Mouse (Mus musculus): ENCODE measurements around the gene Ccdc153. TPM values are rescaled to one million over a fixed set of nuclear protein-coding genes. Genes with fewer than 3 reads are reported as not detected.

The Ccdc153 gene
- polyA plus RNA-seq (2015; fragmentation: Nextera tagmentation; extraction: Ambion mirVana), result not detected in 2 replicates

DNA sequence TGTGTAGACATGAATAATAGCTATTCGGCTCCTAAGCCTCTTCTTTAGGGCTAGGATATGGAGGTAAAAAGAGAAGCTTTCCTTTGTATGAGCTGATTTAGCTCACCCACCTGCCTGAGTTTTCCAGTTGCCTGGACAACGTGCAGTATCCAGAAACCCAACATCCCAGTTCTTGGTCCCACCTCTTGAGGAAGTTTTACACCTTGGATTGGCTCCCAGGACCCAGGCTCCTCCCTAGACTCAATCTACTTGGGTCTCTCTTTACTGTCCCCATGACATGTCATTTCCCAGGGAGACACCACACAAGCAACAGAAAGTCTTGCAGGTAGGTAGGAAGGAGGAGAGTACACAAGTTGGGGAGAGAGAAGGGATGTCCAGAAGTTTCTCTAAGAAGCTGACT lies at the start of gene Ccdc153:
Ccdc153 (plus strand) TSS at position 278 of the 400 bp plus-strand sequence.
- H3K36me3 ChIP-seq (ENCODE audit: poor library complexity, severe bottlenecking), result no peaks in the 10 kb centered on the region
- 59% methylated on average over 2 of the region's 2 CpGs for WGBS

GRCm38 (mm10) chr9:44191166-44191565 lies 49.3 kb upstream of the Ccdc153 start:
- Histone ChIP-seq H3K4me2 (no peak overlapping the region), H3K36me3 (ENCODE audit: poor library complexity, severe bottlenecking) (peaks cover 6% of the 10 kb centered on the region; the same call in 1 of the 2 replicates), H3K9ac (no peak overlapping the region), H3K27ac (no peak overlapping the region), H3K4me1 (peaks cover 20% of the 10 kb centered on the region), H3K9me3 (replicated peaks) (no peaks in the 10 kb centered on the region), H3K4me3 (no peak overlapping the region), H3K27me3 (no peaks in the 10 kb centered on the region)
- 73% methylated on average over 3 of the region's 3 CpGs for WGBS
- no peak for ATAC-seq

More for the DNA sequence above, at the start of gene Ccdc153:
- no peaks in the 10 kb centered on the region for H3K9me3 ChIP-seq (replicated peaks)
- no peak within 1 kb of the TSS for H3K4me3 ChIP-seq
- no peak within 1 kb of the TSS for H3K9ac ChIP-seq
- no peaks in the 10 kb centered on the region for H3K27me3 ChIP-seq
- H3K4me1 ChIP-seq, result no peaks in the 10 kb centered on the region
- ATAC-seq, result no peak
- no peak within 1 kb of the TSS for H3K4me2 ChIP-seq
- no peak within 1 kb of the TSS for H3K27ac ChIP-seq

DNA sequence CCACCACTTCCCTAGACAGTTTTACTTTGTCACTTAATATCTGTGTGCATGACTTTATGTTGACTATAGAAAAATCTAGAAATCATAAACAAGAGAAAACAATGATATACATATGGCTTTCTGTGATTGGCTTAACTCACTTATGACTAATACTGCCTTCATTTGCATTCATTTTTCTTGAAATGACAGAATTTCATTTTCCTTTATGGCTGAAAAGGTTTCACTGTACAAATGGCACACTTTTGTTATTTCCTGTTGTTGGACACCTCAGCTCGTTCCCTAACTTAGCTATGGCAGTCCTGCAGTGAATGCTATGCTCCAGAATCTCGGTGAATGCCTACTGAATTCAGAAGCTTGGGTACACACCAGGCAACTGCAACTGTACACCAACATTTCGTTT lies 48.2 kb upstream of the Ccdc153 start:
- Histone ChIP-seq H3K4me1 (peaks cover 18% of the 10 kb centered on the region), H3K9me3 (replicated peaks) (no peaks in the 10 kb centered on the region), H3K4me3 (no peak overlapping the region), H3K36me3 (ENCODE audit: poor library complexity, severe bottlenecking) (peaks cover 17% of the 10 kb centered on the region), H3K27me3 (no peaks in the 10 kb centered on the region), H3K4me2 (no peak overlapping the region), H3K9ac (no peak overlapping the region), H3K27ac (no peak overlapping the region)
- 89% methylated on average over 3 of the region's 3 CpGs for WGBS
- no peak for ATAC-seq

- ATAC-seq, result no peak
- Histone ChIP-seq H3K4me2 (no peak overlapping the region), H3K27ac (no peak overlapping the region), H3K4me1 (peaks cover 14% of the 10 kb centered on the region), H3K4me3 (no peak overlapping the region), H3K9ac (no peak overlapping the region), H3K36me3 (ENCODE audit: poor library complexity, severe bottlenecking) (peaks cover 21% of the 10 kb centered on the region), H3K9me3 (replicated peaks) (no peaks in the 10 kb centered on the region), H3K27me3 (no peaks in the 10 kb centered on the region)
- WGBS, result 95% methylated on average over 5 of the region's 5 CpGs
Measured at GRCm38 (mm10) chr9:44192794-44193193, 47.7 kb upstream of the Ccdc153 start.

GRCm38 (mm10) chr9:44194000-44194399 lies 46.5 kb upstream of the Ccdc153 start:
- Histone ChIP-seq H3K4me1 (0 out of 2 replicates have a peak, but pooled peaks cover 2% of the 10 kb centered on the region), H3K27me3 (no peaks in the 10 kb centered on the region), H3K9ac (no peak overlapping the region), H3K27ac (no peak overlapping the region), H3K36me3 (ENCODE audit: poor library complexity, severe bottlenecking) (peaks cover 31% of the 10 kb centered on the region), H3K4me2 (no peak overlapping the region), H3K9me3 (replicated peaks) (no peaks in the 10 kb centered on the region), H3K4me3 (no peak overlapping the region)
- WGBS, result 86% methylated on average over 1 of the region's 1 CpGs
- ATAC-seq, result no peak

DNA sequence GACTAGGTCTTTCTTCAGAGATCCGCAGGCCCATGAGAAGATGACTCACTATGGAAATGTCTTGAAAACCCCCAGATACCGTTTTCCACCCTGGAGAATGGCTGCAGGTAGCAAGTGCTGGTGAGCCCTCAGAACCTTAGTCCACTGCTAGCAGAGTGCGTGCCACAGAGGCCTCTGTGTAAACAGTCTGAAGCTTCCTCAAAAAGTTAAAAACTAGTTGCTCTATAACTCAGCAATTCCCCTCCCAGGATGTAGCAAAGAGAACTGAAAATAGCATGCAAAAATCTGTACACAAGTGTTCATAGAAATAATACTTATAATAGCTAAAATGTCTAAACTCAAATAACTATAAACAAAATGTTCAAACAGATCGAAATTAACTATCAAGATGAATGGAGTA lies 44.1 kb upstream of the Ccdc153 start:
- Histone ChIP-seq H3K4me3 (no peak overlapping the region), H3K4me2 (no peak overlapping the region), H3K27me3 (no peaks in the 10 kb centered on the region), H3K9ac (no peak overlapping the region), H3K36me3 (ENCODE audit: poor library complexity, severe bottlenecking) (peaks cover 42% of the 10 kb centered on the region), H3K9me3 (replicated peaks) (no peaks in the 10 kb centered on the region), H3K27ac (no peak overlapping the region), H3K4me1 (no peaks in the 10 kb centered on the region)
- WGBS, result 94% methylated on average over 4 of the region's 4 CpGs
- no peak for ATAC-seq

GRCm38 (mm10) chr9:44199166-44199565 lies 41.3 kb upstream of the Ccdc153 start:
- Histone ChIP-seq H3K4me3 (no peak overlapping the region), H3K27ac (no peak overlapping the region), H3K27me3 (no peaks in the 10 kb centered on the region), H3K9ac (no peak overlapping the region), H3K36me3 (ENCODE audit: poor library complexity, severe bottlenecking) (peaks cover 42% of the 10 kb centered on the region), H3K4me2 (no peak overlapping the region), H3K4me1 (no peaks in the 10 kb centered on the region), H3K9me3 (replicated peaks) (no peaks in the 10 kb centered on the region)
- WGBS, result 83% methylated on average over 3 of the region's 3 CpGs
- no peak for ATAC-seq

DNA sequence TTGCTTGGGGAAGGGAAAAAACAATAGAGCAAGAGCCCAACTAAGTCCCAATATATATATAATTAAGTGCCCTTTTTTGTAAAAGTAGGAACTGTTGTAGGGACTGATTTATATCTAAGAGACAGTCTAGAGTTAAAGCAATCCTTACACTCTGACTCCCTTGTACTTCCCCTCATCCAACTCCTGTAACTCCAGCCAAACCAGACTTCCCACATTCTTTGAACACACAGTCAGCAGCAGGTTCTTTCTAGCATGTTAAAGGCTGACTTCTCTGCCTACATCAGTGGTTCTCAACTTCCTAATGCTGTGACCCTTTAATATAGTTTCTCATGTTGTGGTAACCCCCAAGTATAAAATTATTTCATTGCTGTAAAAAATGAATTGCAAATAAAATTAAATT lies 40.9 kb upstream of the Ccdc153 start:
- no peaks in the 10 kb centered on the region for H3K4me1 ChIP-seq
- no peaks in the 10 kb centered on the region for H3K9me3 ChIP-seq (replicated peaks)
- no peak overlapping the region for H3K9ac ChIP-seq
- ATAC-seq, result no peak
- H3K4me2 ChIP-seq, result no peak overlapping the region
- peaks cover 42% of the 10 kb centered on the region for H3K36me3 ChIP-seq (ENCODE audit: poor library complexity, severe bottlenecking)
- no peak overlapping the region for H3K4me3 ChIP-seq
- H3K27me3 ChIP-seq, result no peaks in the 10 kb centered on the region
- no peak overlapping the region for H3K27ac ChIP-seq

GRCm38 (mm10) chr9:44200458-44200857 lies 40.0 kb upstream of the Ccdc153 start:
- 83% methylated on average over 3 of the region's 3 CpGs for WGBS
- no peaks in the 10 kb centered on the region for H3K9me3 ChIP-seq (replicated peaks)
- H3K27ac ChIP-seq, result no peak overlapping the region
- no peak for ATAC-seq
- H3K9ac ChIP-seq, result no peak overlapping the region
- no peak overlapping the region for H3K4me2 ChIP-seq
- no peaks in the 10 kb centered on the region for H3K4me1 ChIP-seq
- H3K36me3 ChIP-seq (ENCODE audit: poor library complexity, severe bottlenecking), result peaks cover 37% of the 10 kb centered on the region
- no peak overlapping the region for H3K4me3 ChIP-seq
- no peaks in the 10 kb centered on the region for H3K27me3 ChIP-seq

DNA sequence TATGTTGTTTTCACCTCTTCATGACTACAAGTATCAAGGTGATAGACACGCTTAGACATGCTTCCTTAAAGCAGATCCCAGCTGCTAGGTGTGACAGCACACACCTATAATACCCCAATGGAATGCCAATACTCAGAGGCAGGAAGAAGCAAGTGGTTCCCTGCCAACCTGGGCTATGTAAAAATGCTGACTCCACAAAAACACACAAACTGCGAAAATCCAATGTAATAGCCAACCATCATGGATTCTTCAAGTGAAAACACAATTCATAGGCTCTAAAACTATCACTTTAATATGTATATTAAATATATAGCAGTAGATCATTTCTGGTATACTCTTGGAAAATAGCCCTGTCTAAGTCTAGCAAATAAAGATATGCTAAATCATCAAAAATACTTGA lies 32.6 kb upstream of the Ccdc153 start:
- Histone ChIP-seq H3K4me3 (no peak overlapping the region), H3K9me3 (replicated peaks) (0 out of 2 replicates have a peak, but pooled peaks cover 2% of the 10 kb centered on the region), H3K36me3 (ENCODE audit: poor library complexity, severe bottlenecking) (peaks cover 17% of the 10 kb centered on the region), H3K9ac (no peak overlapping the region), H3K4me2 (no peak overlapping the region), H3K27me3 (no peaks in the 10 kb centered on the region), H3K27ac (no peak overlapping the region), H3K4me1 (no peaks in the 10 kb centered on the region)
- no peak for ATAC-seq
- 98% methylated on average over 2 of the region's 2 CpGs for WGBS

DNA sequence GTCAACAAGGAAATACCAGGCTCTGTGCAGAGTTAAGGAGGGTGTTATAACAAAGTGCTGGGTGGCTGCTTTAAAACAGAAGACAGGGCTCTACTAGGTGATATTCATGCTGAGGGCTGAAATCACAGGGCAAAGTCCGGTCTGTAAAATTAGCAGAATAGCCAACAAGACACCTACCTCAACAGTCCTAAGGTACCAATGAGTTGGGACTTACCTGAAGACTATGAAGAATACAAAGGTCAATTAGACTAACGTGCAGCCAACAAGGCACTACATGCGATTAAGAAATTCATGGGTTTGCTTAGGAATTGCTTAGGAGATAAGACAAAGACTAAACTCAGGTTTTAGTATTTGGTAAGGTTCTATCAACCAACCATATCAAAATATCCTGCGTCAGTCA lies 31.1 kb upstream of the Ccdc153 start:
- Histone ChIP-seq H3K4me3 (no peak overlapping the region), H3K36me3 (ENCODE audit: poor library complexity, severe bottlenecking) (peaks cover 18% of the 10 kb centered on the region), H3K4me1 (no peaks in the 10 kb centered on the region), H3K9ac (no peak overlapping the region), H3K27me3 (no peaks in the 10 kb centered on the region), H3K9me3 (replicated peaks) (0 out of 2 replicates have a peak, but pooled peaks cover 6% of the 10 kb centered on the region), H3K4me2 (no peak overlapping the region), H3K27ac (no peak overlapping the region)
- no peak for ATAC-seq
- WGBS, result 94% methylated on average over 4 of the region's 4 CpGs

DNA sequence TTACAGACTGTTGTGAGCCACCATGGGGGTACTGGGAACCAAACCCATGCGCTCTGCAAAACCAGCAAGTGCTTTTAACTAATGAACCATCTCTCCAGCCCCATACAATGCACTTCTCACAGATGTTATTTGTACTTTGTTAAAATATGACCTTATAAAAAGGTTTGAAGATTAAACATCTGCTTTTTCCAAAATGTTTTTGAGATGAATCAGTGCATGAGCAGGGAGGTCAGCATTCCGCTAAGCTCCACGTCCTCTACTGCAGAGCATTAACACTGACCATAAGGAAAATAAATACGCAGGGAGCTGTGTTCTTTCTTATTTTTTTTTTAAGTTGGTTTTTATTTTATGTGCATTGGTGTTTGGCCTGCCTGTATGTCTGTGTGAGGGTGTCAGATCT lies 28.1 kb upstream of the Ccdc153 start:
- ATAC-seq, result no peak
- Histone ChIP-seq H3K27ac (no peak overlapping the region), H3K4me3 (no peak overlapping the region), H3K27me3 (no peaks in the 10 kb centered on the region), H3K9me3 (replicated peaks) (0 out of 2 replicates have a peak, but pooled peaks cover 6% of the 10 kb centered on the region), H3K4me2 (no peak overlapping the region), H3K4me1 (no peaks in the 10 kb centered on the region), H3K9ac (no peak overlapping the region), H3K36me3 (ENCODE audit: poor library complexity, severe bottlenecking) (peaks cover 18% of the 10 kb centered on the region)
- 94% methylated on average over 4 of the region's 4 CpGs for WGBS

DNA sequence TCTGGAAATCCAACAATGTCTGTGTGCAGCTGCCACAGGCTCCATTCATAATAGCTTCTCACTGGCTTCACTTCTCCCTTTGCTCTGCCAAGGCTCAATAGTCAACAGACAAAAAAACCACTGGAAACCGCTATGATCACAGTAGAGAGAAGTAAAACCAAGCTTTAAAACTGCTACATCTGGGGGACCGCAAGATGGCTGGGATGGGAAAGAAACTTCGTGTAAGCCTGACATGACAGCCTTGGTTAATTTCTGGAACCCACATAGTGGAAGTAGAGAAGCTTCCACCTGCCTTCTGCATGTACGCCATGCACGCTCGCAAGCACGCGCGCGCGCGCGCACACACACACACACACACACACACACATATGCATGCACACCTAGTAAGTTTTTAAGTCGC lies 26.9 kb upstream of the Ccdc153 start:
- 98% methylated on average over 14 of the region's 14 CpGs for WGBS
- Histone ChIP-seq H3K36me3 (ENCODE audit: poor library complexity, severe bottlenecking) (peaks cover 18% of the 10 kb centered on the region), H3K27me3 (no peaks in the 10 kb centered on the region), H3K27ac (no peak overlapping the region), H3K9me3 (replicated peaks) (0 out of 2 replicates have a peak, but pooled peaks cover 6% of the 10 kb centered on the region), H3K9ac (no peak overlapping the region), H3K4me1 (no peaks in the 10 kb centered on the region), H3K4me3 (no peak overlapping the region), H3K4me2 (no peak overlapping the region)
- ATAC-seq, result no peak
